Mouse (Mus musculus) right cerebral cortex, postnatal 14 days (tissue): ENCODE results near the gene Gnptg.

Source experiments
- DNase-seq: peaks from one replicate; pipeline ENCODE4 v3.0.0; 2022

Gnptg gene

GRCm38 (mm10) chr17:25188150-25189031 is 51.5 kb downstream of the Gnptg start, which contains the start of gene Unkl:
Gene Unkl, plus strand, starts transcription at chr17:25188397.
- DNase-seq, result peak; percentile 72

GRCm38 (mm10) chr17:25187784-25188149 is 52.2 kb downstream of the Gnptg start:
- DNase-seq, result no peak

- no peak for DNase-seq
These were observed 55.0 kb downstream of the Gnptg start for GRCm38 (mm10) chr17:25184961-25185360.

GRCm38 (mm10) chr17:25184129-25184691 is 55.7 kb downstream of the Gnptg start, which contains the start of gene BC003965:
Gene BC003965, plus strand, starts transcription at chr17:25184554.
- DNase-seq, result peak; percentile 98
